In genomic region chr6:117676064-117676821, GRCm38 (mm10) we compare ENCODE assay signal across 10 mouse cellular contexts.
A peak's percentile ranks its signal among the peaks of the same experiment; 100 is the strongest.
DNase-seq lines count a peak whose midpoint lies in the region; ATAC-seq and TF ChIP-seq lines count a peak whose summit lies in the region.
"Had no signal": no experiment of that assay in that cellular context is flagged by ENCODE, and none has a peak within 500 bp of the region (broad histone marks: within the 10 kb centered on the region; RNA-seq: fewer than 3 reads in every experiment).

No protein-coding gene starts in this region.

- no peak for TF ChIP-seq CTCF in kidney, adult 2 months (conservative IDR thresholded peaks at IDR 0.05; ENCODE audit: insufficient read depth, insufficient read length, low read depth, low read length)

- H3K27ac ChIP-seq in neural tube, embryonic 12.5 days: no peak overlapping the region
- no peak overlapping the region for H3K27ac ChIP-seq in neural tube, embryonic 15.5 days (replicated peaks)
- H3K27ac ChIP-seq in brown adipose tissue, adult 24 weeks (replicated peaks; ENCODE audit: low read depth, low read length): peak overlapping the region; percentile 31; the same call in 1 of the 2 replicates
- peak overlapping the region; percentile 6; the same call in 1 of the 2 replicates for H3K27ac ChIP-seq in kidney, adult 2 months (ENCODE audit: insufficient read depth, low read depth, low read length)
- H3K27ac ChIP-seq: liver, embryonic 15.5 days had no signal

- H3K9me3 ChIP-seq in neural tube, embryonic 12.5 days: no peaks in the 10 kb centered on the region
- no peaks in the 10 kb centered on the region for H3K9me3 ChIP-seq in neural tube, embryonic 15.5 days (replicated peaks)
- H3K9me3 ChIP-seq: liver, embryonic 15.5 days had no signal

- H3K4me1 ChIP-seq in neural tube, embryonic 12.5 days: peaks cover 2% of the 10 kb centered on the region; the same call in 1 of the 2 replicates
- H3K4me1 ChIP-seq in neural tube, embryonic 15.5 days: peaks cover 9% of the 10 kb centered on the region; the same call in 1 of the 2 replicates
- peaks cover 5% of the 10 kb centered on the region; the same call in 1 of the 2 replicates for H3K4me1 ChIP-seq in brown adipose tissue, adult 24 weeks (ENCODE audit: control insufficient read depth, insufficient read depth, insufficient read length, low read length)
- 0 out of 2 replicates have a peak, but pooled peaks cover 4% of the 10 kb centered on the region for H3K4me1 ChIP-seq in kidney, adult 2 months (ENCODE audit: control insufficient read depth, insufficient read depth, low read length)
- H3K4me1 ChIP-seq: liver, embryonic 15.5 days had no signal

- H3K4me2 ChIP-seq in neural tube, embryonic 12.5 days (replicated peaks): no peak overlapping the region
- no peak overlapping the region for H3K4me2 ChIP-seq in neural tube, embryonic 15.5 days
- H3K4me2 ChIP-seq: heart, embryonic 11.5 days; liver, embryonic 15.5 days had no signal

- H3K4me3 ChIP-seq in neural tube, embryonic 12.5 days: no peak overlapping the region
- H3K4me3 ChIP-seq in neural tube, embryonic 15.5 days (replicated peaks): no peak overlapping the region
- no peak overlapping the region for H3K4me3 ChIP-seq in brown adipose tissue, adult 24 weeks (ENCODE audit: insufficient read depth, low read depth, low read length)
- H3K4me3 ChIP-seq in kidney, adult 2 months (ENCODE audit: insufficient read depth, low read depth, low read length): no peak overlapping the region
- H3K4me3 ChIP-seq: liver, embryonic 15.5 days had no signal

- TF ChIP-seq POLR2A in kidney, adult 2 months (IDR thresholded peaks at IDR 0.05; ENCODE audit: low read depth, low read length): no peak

- H3K9ac ChIP-seq in neural tube, embryonic 12.5 days: no peak overlapping the region
- no peak overlapping the region for H3K9ac ChIP-seq in neural tube, embryonic 15.5 days (replicated peaks)
- H3K9ac ChIP-seq: liver, embryonic 15.5 days had no signal

- no peaks in the 10 kb centered on the region for H3K27me3 ChIP-seq in neural tube, embryonic 12.5 days (replicated peaks)
- H3K27me3 ChIP-seq in neural tube, embryonic 15.5 days (replicated peaks): no peaks in the 10 kb centered on the region
- H3K27me3 ChIP-seq in kidney, adult 2 months (replicated peaks; ENCODE audit: control insufficient read depth, insufficient read depth, low read length): no peaks in the 10 kb centered on the region
- H3K27me3 ChIP-seq: liver, embryonic 15.5 days had no signal

- ATAC-seq in neural tube, embryonic 12.5 days (ENCODE audit: low FRiP score, low read depth): 0 out of 2 replicates have a peak, but pooled peaks have one; percentile 37
- ATAC-seq in neural tube, embryonic 15.5 days (ENCODE audit: low FRiP score): no peak

- WGBS in neural tube, embryonic 12.5 days: 47% methylated on average over 10 of the region's 10 CpGs
- WGBS in neural tube, embryonic 15.5 days: 44% methylated on average over 10 of the region's 10 CpGs
- whole genome bisulfite sequencing in kidney, adult 2 months: 42% methylated on average over 10 of the region's 10 CpGs

- peak; percentile 73 for DNase-seq in kidney, adult 2 months
- DNase-seq in naive thymus-derived CD4-positive, alpha-beta T cell, adult 2 months (ENCODE audit: low read depth): peak; percentile 16
- no peak for DNase-seq in Muller cell, postnatal 12 days (ENCODE audit: inconsistent ontology term)
- DNase-seq in cerebellum, postnatal 14 days: no peak
- no peak for DNase-seq in embryo, embryonic 9.5 days (ENCODE audit: extremely low spot score)

- no peaks in the 10 kb centered on the region for H3K36me3 ChIP-seq in neural tube, embryonic 12.5 days
- no peaks in the 10 kb centered on the region for H3K36me3 ChIP-seq in neural tube, embryonic 15.5 days
- H3K36me3 ChIP-seq in kidney, adult 2 months (ENCODE audit: control insufficient read depth, insufficient read depth, low read length): no peaks in the 10 kb centered on the region
- H3K36me3 ChIP-seq: liver, embryonic 15.5 days had no signal

Comparison
In these comparisons a context has a peak if more than half of its experiments do, and no peak if none do; other contexts are left out.
1. H3K27ac ChIP-seq: peak in brown adipose tissue, adult 24 weeks (single experiment) and kidney, adult 2 months (single experiment); none in neural tube, embryonic 12.5 days (single experiment) and neural tube, embryonic 15.5 days (single experiment).
2. DNase-seq: peak in kidney, adult 2 months (single experiment) and naive thymus-derived CD4-positive, alpha-beta T cell, adult 2 months (single experiment); none in Muller cell, postnatal 12 days (single experiment), cerebellum, postnatal 14 days (0 of 2) and embryo, embryonic 9.5 days (single experiment).